Mouse (Mus musculus): Measurements from ENCODE around the gene Pbx1.
A peak's percentile ranks its signal among the peaks of the same experiment; 100 is the strongest.

Gene Pbx1

GRCm38 (mm10) chr1:168268224-168268623, 163.8 kb downstream of the Pbx1 start:
- no peak for DNase-seq (ENCODE audit: inconsistent ontology term)

- DNase-seq (ENCODE audit: inconsistent ontology term), result no peak
Observed at GRCm38 (mm10) chr1:168265594-168266390, 166.3 kb downstream of the Pbx1 start.

- no peak for DNase-seq (ENCODE audit: inconsistent ontology term)
Observed at GRCm38 (mm10) chr1:168265090-168265489, 167.0 kb downstream of the Pbx1 start.

- no peak for DNase-seq (ENCODE audit: inconsistent ontology term)
Observed at GRCm38 (mm10) chr1:168260391-168260790, 171.7 kb downstream of the Pbx1 start.

- DNase-seq (ENCODE audit: inconsistent ontology term), result no peak
Observed at GRCm38 (mm10) chr1:168258856-168259255, 173.2 kb downstream of the Pbx1 start.

- no peak for DNase-seq (ENCODE audit: inconsistent ontology term)
Observed at GRCm38 (mm10) chr1:168255347-168255908, 176.6 kb downstream of the Pbx1 start.

GRCm38 (mm10) chr1:168246968-168247724, 184.9 kb downstream of the Pbx1 start:
- DNase-seq (ENCODE audit: inconsistent ontology term), result peak; percentile 85

- DNase-seq (ENCODE audit: inconsistent ontology term), result peak; percentile 40
Observed at GRCm38 (mm10) chr1:168245539-168245938, 186.5 kb downstream of the Pbx1 start.

- no peak for DNase-seq (ENCODE audit: inconsistent ontology term)
Observed at GRCm38 (mm10) chr1:168243759-168244158, 188.3 kb downstream of the Pbx1 start.

- no peak for DNase-seq (ENCODE audit: inconsistent ontology term)
Observed at GRCm38 (mm10) chr1:168243068-168243467, 189.0 kb downstream of the Pbx1 start.

- DNase-seq (ENCODE audit: inconsistent ontology term), result no peak
Observed at GRCm38 (mm10) chr1:168241316-168241715, 190.8 kb downstream of the Pbx1 start.

- no peak for DNase-seq (ENCODE audit: inconsistent ontology term)
Observed at GRCm38 (mm10) chr1:168240846-168241245, 191.2 kb downstream of the Pbx1 start.

- DNase-seq (ENCODE audit: inconsistent ontology term), result no peak
Observed at GRCm38 (mm10) chr1:168240386-168240785, 191.7 kb downstream of the Pbx1 start.

- no peak for DNase-seq (ENCODE audit: inconsistent ontology term)
Observed at GRCm38 (mm10) chr1:168236101-168236500, 196.0 kb downstream of the Pbx1 start.

GRCm38 (mm10) chr1:168234355-168234754, 197.7 kb downstream of the Pbx1 start:
- DNase-seq (ENCODE audit: inconsistent ontology term), result peak; percentile 84

GRCm38 (mm10) chr1:168233182-168233581, 198.9 kb downstream of the Pbx1 start:
- no peak for DNase-seq (ENCODE audit: inconsistent ontology term)

- no peak for DNase-seq (ENCODE audit: inconsistent ontology term)
Observed at GRCm38 (mm10) chr1:168231548-168232429, 200.3 kb downstream of the Pbx1 start.

GRCm38 (mm10) chr1:168230858-168231257, 201.2 kb downstream of the Pbx1 start:
- no peak for DNase-seq (ENCODE audit: inconsistent ontology term)

GRCm38 (mm10) chr1:168230134-168230533, 201.9 kb downstream of the Pbx1 start:
- peak; percentile 87 for DNase-seq (ENCODE audit: inconsistent ontology term)

- DNase-seq (ENCODE audit: inconsistent ontology term), result no peak
Observed at GRCm38 (mm10) chr1:168228756-168229526, 203.1 kb downstream of the Pbx1 start.

GRCm38 (mm10) chr1:168226150-168226549, 205.9 kb downstream of the Pbx1 start:
- DNase-seq (ENCODE audit: inconsistent ontology term), result no peak
